Mouse (Mus musculus) neural tube, embryonic 11.5 days (tissue): ENCODE results near the gene Pomt1. TPM values are rescaled to one million over a fixed set of nuclear protein-coding genes. Genes with fewer than 3 reads are reported as not detected.

ENCODE experiments used
- ATAC-seq: fragments of 200-750 bp; cut with Nextera tagmentation; 2 replicates; pipeline ENCODE4 v1.8.0; 2017; ENCODE audit warnings: moderate number of reproducible peaks, mild to moderate bottlenecking, moderate TSS enrichment, moderate library complexity; ENCODE audit not compliant: insufficient read depth, low FRiP score, low TSS enrichment
- DNase-seq: peaks from one replicate; pipeline ENCODE4 v3.0.0-alpha.2; 2015; ENCODE audit warnings: low spot score
- H3K27ac ChIP-seq: fragments of 300-500 bp; sonication (generic); 2 replicates; pipeline ENCODE4 v1.5.1; 2014; ENCODE audit warnings: low read depth, mild to moderate bottlenecking, low read length
- H3K27me3 ChIP-seq: fragments of 300-500 bp; sonication (generic); 2 replicates; pipeline ENCODE4 v1.6.1; 2014; ENCODE audit warnings: mild to moderate bottlenecking, low read length, mixed read lengths; ENCODE audit not compliant: control insufficient read depth, insufficient read depth
- H3K36me3 ChIP-seq: fragments of 300-500 bp; sonication (generic); 2 replicates; pipeline ENCODE4 v1.6.1; 2014; ENCODE audit warnings: mild to moderate bottlenecking, low read length, moderate library complexity, mixed read lengths; ENCODE audit not compliant: control insufficient read depth, insufficient read depth
- H3K4me1 ChIP-seq: fragments of 300-500 bp; sonication (generic); 2 replicates; pipeline ENCODE4 v1.6.1; 2014; ENCODE audit warnings: low read length, mixed read lengths; ENCODE audit not compliant: control insufficient read depth, insufficient read depth
- H3K4me2 ChIP-seq: fragments of 300-500 bp; sonication (generic); 2 replicates; pipeline ENCODE4 v1.6.1; 2014; ENCODE audit warnings: low read depth, mild to moderate bottlenecking, moderate library complexity
- H3K4me3 ChIP-seq: fragments of 300-500 bp; sonication (generic); 2 replicates; pipeline ENCODE4 v1.5.1; 2014; ENCODE audit warnings: low read depth, low read length
- H3K9ac ChIP-seq: fragments of 300-500 bp; sonication (generic); 2 replicates; pipeline ENCODE4 v1.6.1; 2014; ENCODE audit warnings: mild to moderate bottlenecking, low read length
- H3K9me3 ChIP-seq: fragments of 300-500 bp; sonication (generic); 2 replicates; pipeline ENCODE4 v1.6.1; 2016; ENCODE audit warnings: low read length; ENCODE audit not compliant: control insufficient read depth
- WGBS: fragments of 180-500 bp; shearing (Covaris S2); extraction: QIAGEN DNeasy Blood & Tissue Kit; methylation state at CpG from one replicate; pipeline ENCODE4 v1.1.7; 2014; 5-methylcytosine and 5-hydroxymethylcytosine counted together
- polyA plus RNA-seq: library from polyadenylated mRNA; unstranded; fragments of >200 nt; fragmentation: Nextera tagmentation; extraction: Ambion mirVana; gene quantifications from 2 replicates; pipeline ENCODE4 v1.2.1, GENCODE M21; 2014

Pomt1 gene
- polyA plus RNA-seq, 1 experiment from 2014 or later, result 20.7 TPM

DNA sequence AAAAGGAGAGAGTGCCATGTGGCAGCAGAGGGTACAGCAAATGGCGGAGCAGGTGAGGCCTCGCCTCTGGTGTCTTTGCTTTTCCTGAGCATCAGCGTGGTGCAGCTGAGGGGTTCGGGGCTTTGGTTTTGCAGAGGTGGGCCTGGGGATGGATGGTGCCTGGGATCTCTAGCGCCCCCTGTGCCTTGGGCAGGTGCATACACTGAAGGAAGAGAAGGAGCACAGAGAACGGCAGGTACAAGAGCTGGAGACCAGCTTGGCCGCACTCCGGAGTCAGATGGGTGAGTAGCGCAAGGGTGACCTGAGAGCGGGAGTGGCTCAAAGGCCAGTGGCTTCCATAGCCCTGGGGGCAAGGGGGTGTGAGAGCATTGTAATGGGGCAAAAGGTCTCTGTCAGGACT is 66.6 kb downstream of the Pomt1 start:
- Histone ChIP-seq H3K4me1 (no peaks in the 10 kb centered on the region), H3K9me3 (no peaks in the 10 kb centered on the region), H3K27ac (no peak overlapping the region), H3K4me2 (no peak overlapping the region), H3K36me3 (peaks cover 28% of the 10 kb centered on the region), H3K4me3 (no peak overlapping the region), H3K27me3 (no peaks in the 10 kb centered on the region), H3K9ac (no peak overlapping the region)
- WGBS, result 93% methylated on average over 10 of the region's 10 CpGs
- no peak for DNase-seq
- ATAC-seq, result no peak

DNA sequence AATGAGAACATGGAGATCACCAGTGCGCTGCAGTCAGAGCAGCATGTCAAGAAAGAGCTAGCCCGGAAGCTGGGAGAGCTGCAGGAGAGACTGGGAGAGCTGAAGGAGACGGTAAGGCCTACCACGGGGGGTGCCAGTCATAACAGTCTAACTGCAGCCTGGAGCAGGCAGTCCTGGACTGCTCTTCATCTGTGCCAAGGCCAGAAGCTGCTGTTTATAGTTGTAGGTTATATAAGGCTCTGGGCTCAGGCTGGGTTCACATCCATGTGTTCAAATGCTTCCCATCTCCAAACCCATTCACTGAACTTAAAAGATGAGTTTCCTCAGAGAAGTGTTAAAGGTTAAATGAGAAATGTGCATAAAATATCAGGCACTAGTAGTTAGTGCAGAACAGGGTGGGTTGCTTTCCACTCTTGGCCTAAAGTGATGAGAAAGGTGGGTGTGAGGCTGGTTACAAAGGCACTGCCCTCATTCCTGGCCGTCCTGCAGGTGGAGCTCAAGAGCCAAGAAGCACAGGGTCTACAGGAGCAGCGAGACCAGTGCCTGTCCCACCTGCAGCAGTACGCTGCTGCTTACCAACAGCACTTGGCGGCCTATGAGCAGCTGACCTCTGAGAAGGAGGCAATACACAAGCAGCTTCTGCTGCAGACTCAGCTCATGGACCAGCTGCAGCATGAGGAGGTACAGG is 67.9 kb downstream of the Pomt1 start:
- Histone ChIP-seq H3K4me2 (no peak overlapping the region), H3K9ac (no peak overlapping the region), H3K9me3 (no peaks in the 10 kb centered on the region), H3K27me3 (0 out of 2 replicates have a peak, but pooled peaks cover under 1% of the 10 kb centered on the region), H3K36me3 (peaks cover 29% of the 10 kb centered on the region), H3K27ac (no peak overlapping the region), H3K4me1 (no peaks in the 10 kb centered on the region), H3K4me3 (no peak overlapping the region)
- ATAC-seq, result no peak
- peak; percentile 64 for DNase-seq
- 56% methylated on average over 8 of the region's 8 CpGs for whole genome bisulfite sequencing

Other genes starting within 250 kb of the Pomt1 start
- 3.1 TPM in 2 replicates for gene Fam78a, start 151.7 kb upstream of the Pomt1 start, polyA plus RNA-seq
- 8.9 and 9.3 TPM in 2 replicates for gene Plpp7, start 141.1 kb upstream of the Pomt1 start, polyA plus RNA-seq
- gene Prrc2b, start 85.5 kb upstream of the Pomt1 start, polyA plus RNA-seq, result 73.9 and 81.1 TPM in 2 replicates
- 66.1 and 68.9 TPM in 2 replicates for gene Uck1, start 23.6 kb downstream of the Pomt1 start, polyA plus RNA-seq
- gene Golga2, start 50.8 kb downstream of the Pomt1 start, polyA plus RNA-seq, result 22.1 and 23.8 TPM in 2 replicates
- gene Swi5, start 51.5 kb downstream of the Pomt1 start, polyA plus RNA-seq, result 330 and 385 TPM in 2 replicates
- gene Ciz1, start 115.7 kb downstream of the Pomt1 start, polyA plus RNA-seq, result 57.0 TPM in 2 replicates
- 23.7 and 29.5 TPM in 2 replicates for gene Dnm1, start 116.7 kb downstream of the Pomt1 start, polyA plus RNA-seq
- 59.8 and 65.6 TPM in 2 replicates for gene 1110008P14Rik, start 145.3 kb downstream of the Pomt1 start, polyA plus RNA-seq
- gene Lcn2, start 151.7 kb downstream of the Pomt1 start, polyA plus RNA-seq, result 0.25 and 0.51 TPM in 2 replicates
- gene Ptges2, start 159.3 kb downstream of the Pomt1 start, polyA plus RNA-seq, result 25.6 and 33.6 TPM in 2 replicates
- gene Naif1, start 213.9 kb downstream of the Pomt1 start, polyA plus RNA-seq, result 5.5 and 6.9 TPM in 2 replicates
- 28.1 and 33.5 TPM in 2 replicates for gene Slc25a25, start 214.9 kb downstream of the Pomt1 start, polyA plus RNA-seq